Mouse (Mus musculus) adrenal gland, adult 18-20 months (tissue): Measurements from ENCODE around the gene Pabpn1l. TPM values are rescaled to one million over a fixed set of nuclear protein-coding genes. Genes with fewer than 3 reads are reported as not detected.
A peak's percentile ranks its signal among the peaks of the same experiment; 100 is the strongest.
"Not testable (repeated sequence)": the region's sequence is repeated elsewhere in the genome, so short reads cannot be mapped to it uniquely, and the experiment has no call there.

ENCODE experiments used
- DNase-seq, 2 experiments: peaks; one replicate each; pipeline ENCODE4 v3.0.0; 2021 to 2022; ENCODE audit warnings: low spot score in 2 of 2
- total RNA-seq, 2 experiments: library from RNA; stranded (reverse); gene quantifications; 1 replicate in 1 of 2; 2 replicates in 1 of 2; pipeline ENCODE4 v1.2.3; 2021

Gene Pabpn1l
- total RNA-seq, 2 experiments from 2014 or later = not detected

DNA sequence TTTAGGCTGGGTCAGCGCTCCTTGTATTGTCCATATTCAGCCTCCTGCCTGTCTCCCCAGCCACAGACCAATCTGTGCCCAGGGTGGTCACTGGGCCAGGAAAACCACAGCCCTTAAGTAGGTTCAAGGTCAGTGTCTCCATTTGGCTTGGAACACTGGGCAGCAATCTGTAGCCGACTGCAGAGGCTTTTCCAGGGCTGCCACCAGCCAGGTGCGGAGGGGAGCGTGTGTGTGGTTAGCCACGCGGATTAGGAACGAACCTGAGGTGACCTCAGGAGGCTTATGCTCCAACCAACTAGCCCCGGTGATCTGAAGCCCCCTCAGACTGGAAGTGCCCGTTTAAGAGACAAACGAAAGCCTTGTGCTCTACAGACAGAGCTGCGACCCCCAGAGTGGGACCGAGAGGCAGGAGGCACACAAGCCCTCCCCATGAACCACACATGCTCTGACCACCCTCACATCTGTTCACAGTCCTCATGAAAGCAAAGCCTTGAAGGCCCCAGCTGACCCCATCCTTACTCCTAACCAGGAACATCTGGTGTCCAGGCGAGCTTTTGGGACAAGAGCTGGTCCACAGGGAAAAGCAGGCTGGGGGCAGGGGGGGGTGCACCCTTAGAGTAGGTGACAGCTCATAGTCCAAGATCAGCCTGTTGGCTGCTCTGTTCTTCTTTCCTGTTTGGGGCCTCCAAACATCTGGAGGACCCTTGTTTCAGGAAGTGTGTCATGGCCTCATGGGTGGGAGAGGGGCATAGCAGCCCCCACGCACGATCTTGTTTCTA, 25.8 kb upstream of the Pabpn1l start:
- DNase-seq = no peak

DNA sequence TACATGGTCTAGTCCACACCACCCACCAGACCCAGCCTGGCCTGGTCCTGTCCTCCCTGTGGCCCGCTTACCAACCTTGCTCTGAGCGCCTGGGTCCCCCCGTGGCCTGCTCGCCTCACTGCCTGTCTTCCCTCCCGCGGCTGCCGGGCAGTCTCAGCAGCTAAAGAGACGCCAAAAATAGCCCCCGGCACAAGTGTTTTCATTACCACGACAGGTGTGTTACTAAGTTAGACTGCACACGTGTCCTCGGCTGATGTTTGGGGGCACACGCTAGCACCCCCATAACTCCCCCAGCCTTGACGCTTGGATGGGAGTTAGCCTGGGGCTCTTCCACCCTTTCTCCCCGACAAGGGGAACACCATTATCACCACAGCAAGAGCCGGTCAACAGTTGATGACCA, 23.8 kb upstream of the Pabpn1l start:
- DNase-seq = no peak

- peak in 1 of 2 experiments; percentile 32 for DNase-seq
Measured at GRCm38 (mm10) chr8:122644175-122644954, 21.8 kb upstream of the Pabpn1l start.

GRCm38 (mm10) chr8:122642071-122642470, 19.5 kb upstream of the Pabpn1l start:
- peak; percentile 53 to 69 for DNase-seq

DNA sequence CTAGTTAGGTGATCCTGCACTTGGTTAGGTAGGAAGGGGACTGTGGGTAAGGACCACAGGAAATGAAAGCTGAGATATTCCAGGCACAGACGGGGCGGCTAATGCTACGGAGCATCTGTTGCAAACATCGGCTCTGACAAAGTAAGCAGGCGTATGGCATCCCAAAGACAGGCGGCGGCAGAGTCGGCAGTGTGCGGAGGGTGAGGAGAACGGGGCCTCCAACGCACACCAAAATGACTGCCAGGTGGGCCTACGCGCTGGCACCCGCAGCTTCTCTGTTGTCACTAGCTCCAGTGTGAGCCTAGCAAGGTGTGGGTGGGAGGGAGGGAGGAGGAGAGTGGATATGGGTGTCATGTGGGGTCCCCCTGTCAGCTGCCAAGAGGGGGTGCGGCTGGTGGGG, 18.9 kb upstream of the Pabpn1l start:
- no peak for DNase-seq

GRCm38 (mm10) chr8:122640825-122641224, 18.3 kb upstream of the Pabpn1l start:
- no peak for DNase-seq

GRCm38 (mm10) chr8:122639521-122640248, 17.1 kb upstream of the Pabpn1l start:
- DNase-seq = no peak

DNA sequence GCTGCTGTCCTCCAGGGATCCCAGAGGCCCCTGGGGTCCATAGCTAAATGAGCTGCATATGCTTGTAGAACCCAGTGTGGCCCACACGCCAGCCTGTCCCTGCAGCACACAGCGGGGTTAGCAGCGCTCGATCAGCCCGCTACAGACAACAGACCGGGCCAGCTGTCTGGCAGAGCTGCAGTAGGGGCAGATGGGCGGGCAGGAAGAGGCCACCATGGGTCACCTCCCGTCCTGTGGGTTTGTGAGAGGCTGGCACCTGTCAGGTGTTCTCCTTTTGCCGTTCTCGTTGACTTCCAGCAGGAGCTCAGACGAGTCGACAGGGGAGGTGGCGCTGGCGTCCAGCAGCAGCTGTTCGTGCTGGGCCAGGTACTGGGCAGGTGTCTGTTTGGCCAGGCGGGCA, 16.1 kb upstream of the Pabpn1l start:
- DNase-seq = no peak

DNA sequence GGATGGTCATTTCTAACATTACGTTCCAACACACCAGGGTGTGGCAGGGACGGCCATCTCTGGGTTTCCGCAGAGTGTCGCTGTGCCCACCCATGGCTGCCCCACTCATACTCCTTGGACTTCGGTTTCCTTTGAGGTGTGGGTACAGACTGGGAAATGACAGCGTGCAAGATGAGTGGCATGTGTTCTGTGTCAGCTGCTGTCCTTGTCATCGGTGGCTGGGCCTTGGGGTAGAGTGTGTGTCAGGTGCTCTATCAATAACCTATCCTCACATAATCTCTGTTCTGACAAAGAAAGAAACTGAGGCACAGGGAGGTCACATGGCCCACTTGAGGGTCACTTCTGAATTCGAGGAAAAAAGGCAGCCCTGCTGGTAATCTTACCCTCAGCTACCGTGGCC, 14.7 kb upstream of the Pabpn1l start:
- no peak for DNase-seq

DNA sequence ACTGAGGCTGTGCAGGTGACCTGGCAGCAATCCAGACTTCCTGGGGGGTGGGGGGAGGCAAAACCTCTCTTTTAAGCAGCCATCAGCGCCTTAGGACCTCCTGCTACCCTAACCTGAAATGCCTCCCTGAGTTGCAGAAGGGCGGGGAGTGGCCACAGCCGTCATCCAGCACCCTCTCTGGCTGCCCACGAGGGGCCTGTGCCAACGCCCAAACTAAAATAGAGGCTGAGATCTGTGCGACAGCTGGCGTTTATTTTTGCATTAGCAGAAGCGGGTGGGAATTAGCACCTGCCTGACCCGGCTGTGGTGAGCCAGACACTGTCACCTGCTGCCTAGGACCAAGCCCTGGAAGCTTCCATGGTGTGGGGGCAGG, 14.2 kb upstream of the Pabpn1l start:
- no peak for DNase-seq

GRCm38 (mm10) chr8:122635878-122636802, 13.6 kb upstream of the Pabpn1l start:
- DNase-seq = no peak

DNA sequence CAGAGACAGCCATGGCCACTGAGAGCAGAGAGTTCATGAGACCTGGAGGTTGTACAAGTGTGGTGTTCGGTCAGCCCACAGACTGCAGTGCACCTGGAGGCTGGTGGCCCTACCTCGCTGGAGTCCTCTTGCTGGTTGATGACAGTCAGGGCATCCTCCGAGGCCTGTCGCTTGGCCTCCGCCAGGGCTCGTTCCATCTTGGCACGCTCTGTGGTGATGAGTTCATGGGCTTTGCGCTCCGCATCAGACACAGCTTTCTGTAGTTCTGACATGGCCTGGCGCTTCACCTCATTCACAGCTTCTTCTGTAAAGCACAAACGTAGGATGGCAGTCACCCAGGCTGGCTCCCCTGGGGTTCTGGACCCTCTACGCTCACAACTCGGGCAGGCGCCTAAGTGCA, 10.7 kb upstream of the Pabpn1l start:
- DNase-seq = no peak

GRCm38 (mm10) chr8:122632134-122632533, 9.6 kb upstream of the Pabpn1l start:
- DNase-seq = not testable (repeated sequence)

- DNase-seq = no peak
Measured at GRCm38 (mm10) chr8:122630696-122631095, 8.2 kb upstream of the Pabpn1l start.

DNA sequence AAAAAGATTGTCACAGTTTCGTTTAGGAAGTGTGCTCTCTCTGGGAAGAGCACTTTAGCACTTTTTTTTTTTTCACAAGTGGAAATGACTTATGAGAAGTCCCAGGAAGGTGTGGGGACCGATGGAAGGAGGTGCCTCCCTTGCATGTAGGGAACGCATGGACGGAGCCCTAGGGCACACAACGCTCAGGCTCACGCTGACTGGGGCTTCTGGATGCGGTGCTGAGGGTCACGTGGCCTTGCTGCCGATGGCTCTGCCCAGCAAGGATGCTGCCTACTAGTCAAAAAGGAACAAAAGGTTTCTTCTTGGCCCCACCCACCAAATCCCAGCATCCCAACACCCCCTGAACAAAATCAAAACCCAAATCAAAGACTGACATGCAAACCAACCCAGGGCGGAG, 6.8 kb upstream of the Pabpn1l start:
- DNase-seq = no peak

DNA sequence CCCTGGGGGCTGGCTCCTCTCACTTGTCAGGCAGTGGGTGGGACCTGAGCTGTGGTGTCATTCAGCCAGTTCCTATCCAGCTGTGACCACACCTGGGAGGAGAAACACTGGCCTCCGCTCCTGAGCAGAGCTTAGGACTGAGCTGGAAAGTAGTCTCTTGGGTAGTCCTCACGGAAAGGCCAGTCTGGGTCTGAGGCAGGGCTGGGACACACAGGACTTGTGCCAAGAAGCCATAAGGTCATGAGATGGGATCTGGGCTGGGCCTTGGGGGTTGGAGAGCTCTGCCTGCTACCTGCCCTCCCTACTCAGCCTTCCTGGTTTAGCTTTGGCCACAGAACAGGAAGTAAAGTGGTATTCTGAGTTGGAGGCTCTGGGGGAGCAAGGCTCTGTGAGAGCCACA, 4.4 kb upstream of the Pabpn1l start:
- DNase-seq = no peak

GRCm38 (mm10) chr8:122625811-122626210, 3.3 kb upstream of the Pabpn1l start:
- DNase-seq = no peak

DNA sequence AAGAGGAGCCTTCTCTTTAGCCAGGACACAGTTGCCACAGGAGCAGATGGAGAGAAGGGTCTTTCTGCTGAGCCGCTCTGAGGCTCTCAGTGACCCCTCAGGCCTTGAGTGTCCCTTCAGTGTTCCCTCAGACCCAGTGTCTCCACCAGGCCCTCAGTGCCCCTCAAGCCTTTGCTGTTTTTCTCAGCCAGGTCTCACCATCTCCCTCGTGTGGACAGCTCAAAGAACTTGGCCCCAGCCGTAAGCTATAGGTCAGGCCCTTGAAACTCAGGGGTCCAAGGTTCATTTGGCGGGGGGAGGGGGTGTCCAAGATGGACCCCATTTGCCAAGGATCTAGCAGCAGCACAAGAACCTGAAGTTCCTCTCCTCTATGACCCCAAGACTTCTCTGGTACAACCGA, 2.1 kb upstream of the Pabpn1l start:
- no peak for DNase-seq

DNA sequence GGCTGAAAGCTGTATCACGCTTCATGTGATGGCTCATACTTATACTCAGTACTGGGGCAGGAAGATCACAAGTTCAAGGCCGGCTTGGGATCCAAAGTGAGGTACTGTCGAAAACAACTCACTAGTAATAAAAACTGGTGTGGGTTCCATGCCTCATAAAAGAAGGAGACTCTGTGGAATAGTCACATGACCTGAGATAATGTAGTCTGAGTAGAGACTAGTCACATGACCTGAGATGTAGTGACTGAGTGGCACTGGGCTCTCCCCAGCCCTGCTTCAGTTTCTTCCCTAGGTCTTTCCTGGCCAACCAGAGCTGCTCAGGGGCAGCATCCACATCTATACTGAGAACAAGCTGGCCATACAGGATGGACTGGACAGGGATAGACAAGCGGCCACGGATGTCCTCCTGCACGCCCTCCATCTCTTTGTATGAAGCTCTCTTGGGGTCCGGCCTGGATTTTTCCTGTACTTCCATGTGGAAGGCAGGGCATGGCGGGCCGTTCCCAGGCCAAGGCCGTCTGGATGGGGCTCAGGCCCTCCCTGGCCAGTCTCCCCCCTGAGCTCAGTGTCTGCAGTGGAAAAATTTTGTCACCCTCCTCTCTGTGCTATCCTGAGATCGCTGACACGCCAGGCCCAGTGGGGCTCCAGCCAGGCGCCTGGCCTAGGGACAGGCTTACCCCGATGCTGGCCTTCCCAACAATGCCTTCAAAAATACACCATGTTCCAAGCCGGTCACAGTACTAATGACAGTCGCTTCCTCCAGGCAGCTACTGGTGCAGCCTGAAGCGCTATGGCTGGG, 1.5 kb upstream of the Pabpn1l start:
- no peak for DNase-seq

- DNase-seq = no peak
Measured at GRCm38 (mm10) chr8:122620446-122620845, 2.1 kb downstream of the Pabpn1l start.
